Mouse (Mus musculus) MEL (cell line): ENCODE measurements around the gene Rpl36a. TPM values are rescaled to one million over a fixed set of nuclear protein-coding genes. Genes with fewer than 3 reads are reported as not detected.
A peak's percentile ranks its signal among the peaks of the same experiment; 100 is the strongest.

ENCODE experiments used
- DNase-seq: peaks from one replicate; pipeline ENCODE4 v3.0.0; 2011; ENCODE audit warnings: low read depth, low spot score
- H3K27ac ChIP-seq: 2 replicates; pipeline ENCODE4 v1.5.1; 2012; ENCODE audit warnings: low read depth, mild to moderate bottlenecking, control low read depth, low read length, moderate library complexity; ENCODE audit not compliant: control insufficient read depth
- H3K27me3 ChIP-seq, 2 experiments: fragments of 150-350 bp in 1 of 2; sonication (generic) in 1 of 2; 2 replicates each; pipeline ENCODE4 v1.6.1; 2012; ENCODE audit warnings: low read length in 2 of 2, mild to moderate bottlenecking in 2 of 2, improper control_type of control experiment in 1 of 2, moderate library complexity in 1 of 2; ENCODE audit not compliant: insufficient read depth in 2 of 2, control insufficient read depth in 1 of 2
- H3K36me3 ChIP-seq, 2 experiments: 2 replicates each; pipeline ENCODE4 v1.6.1; 2012 to 2014; ENCODE audit warnings: low read length in 2 of 2, improper control_type of control experiment in 1 of 2, inconsistent platforms in 1 of 2, mild to moderate bottlenecking in 1 of 2; ENCODE audit not compliant: insufficient read depth in 2 of 2, control insufficient read depth in 1 of 2
- H3K4me1 ChIP-seq, 2 experiments: fragments of 150-350 bp in 1 of 2; sonication (generic) in 1 of 2; 2 replicates each; pipeline ENCODE4 v1.6.1; 2012; ENCODE audit warnings: low read length in 2 of 2, improper control_type of control experiment in 1 of 2, mild to moderate bottlenecking in 1 of 2; ENCODE audit not compliant: insufficient read depth in 2 of 2, control insufficient read depth in 1 of 2
- H3K4me3 ChIP-seq, 2 experiments: fragments of 150-350 bp in 1 of 2; sonication (generic) in 1 of 2; 2 replicates each; pipeline ENCODE4 v1.5.1; 2012; ENCODE audit warnings: low read depth in 2 of 2, low read length in 2 of 2, mild to moderate bottlenecking in 2 of 2, moderate library complexity in 2 of 2, control low read depth in 1 of 2, improper control_type of control experiment in 1 of 2; ENCODE audit not compliant: control insufficient read depth in 1 of 2, insufficient read depth in 1 of 2
- H3K79me2 ChIP-seq: 2 replicates; pipeline ENCODE4 v1.6.1; 2012; ENCODE audit warnings: mild to moderate bottlenecking, low read length, moderate library complexity; ENCODE audit not compliant: control insufficient read depth, poor library complexity, insufficient read depth
- H3K9ac ChIP-seq: 2 replicates; pipeline ENCODE4 v1.6.1; 2012; ENCODE audit warnings: low read depth, mild to moderate bottlenecking, control low read depth, low read length, moderate library complexity; ENCODE audit not compliant: control insufficient read depth, poor library complexity, severe bottlenecking
- H3K9me3 ChIP-seq: fragments of 150-350 bp; sonication (generic); replicated peaks from 2 replicates; pipeline ENCODE4 v1.6.1; 2012; ENCODE audit warnings: mild to moderate bottlenecking, low read length, improper control_type of control experiment, moderate library complexity; ENCODE audit not compliant: insufficient read depth
- BHLHE40 ChIP-seq: IDR thresholded peaks from 2 replicates; pipeline ENCODE4 v1.6.1; 2012; ENCODE audit warnings: low read depth, mild to moderate bottlenecking, inconsistent platforms, low read length, improper control_type of control experiment, borderline replicate concordance
- CHD1 ChIP-seq: IDR thresholded peaks from 2 replicates; pipeline ENCODE4 v1.6.1; 2012; ENCODE audit warnings: low read depth, mild to moderate bottlenecking, inconsistent platforms, low read length, improper control_type of control experiment
- CHD2 ChIP-seq: IDR thresholded peaks from 2 replicates; pipeline ENCODE4 v1.6.1; 2011; ENCODE audit warnings: low read length, improper control_type of control experiment
- ELF1 ChIP-seq: IDR thresholded peaks from 2 replicates; pipeline ENCODE4 v1.6.1; 2014; ENCODE audit warnings: low read depth, mild to moderate bottlenecking, inconsistent platforms, low read length, improper control_type of control experiment, moderate library complexity
- EP300 ChIP-seq, 2 experiments: IDR thresholded peaks; 2 replicates each; pipeline ENCODE4 v1.6.1; 2011; ENCODE audit warnings: improper control_type of control experiment in 2 of 2, low read length in 2 of 2, low read depth in 1 of 2, mild to moderate bottlenecking in 1 of 2
- ETS1 ChIP-seq: IDR thresholded peaks from 2 replicates; pipeline ENCODE4 v1.6.1; 2012; ENCODE audit warnings: low read depth, mild to moderate bottlenecking, inconsistent platforms, low read length, improper control_type of control experiment, moderate library complexity
- GATA1 ChIP-seq: IDR thresholded peaks from 2 replicates; pipeline ENCODE4 v1.6.1; 2011; ENCODE audit warnings: low read depth, low read length, improper control_type of control experiment
- HCFC1 ChIP-seq: IDR thresholded peaks from 2 replicates; pipeline ENCODE4 v1.6.1; 2012; ENCODE audit warnings: low read depth, mild to moderate bottlenecking, inconsistent platforms, low read length, improper control_type of control experiment, moderate library complexity
- JUND ChIP-seq: IDR thresholded peaks from 2 replicates; pipeline ENCODE4 v1.6.1; 2011; ENCODE audit warnings: low read depth, mild to moderate bottlenecking, improper control_type of control experiment, low read length
- MAFK ChIP-seq: IDR thresholded peaks from 2 replicates; pipeline ENCODE4 v1.6.1; 2011; ENCODE audit warnings: low read depth, mild to moderate bottlenecking, low read length, improper control_type of control experiment, borderline replicate concordance
- MAZ ChIP-seq: IDR thresholded peaks from 2 replicates; pipeline ENCODE4 v1.6.1; 2012; ENCODE audit warnings: low read depth, mild to moderate bottlenecking, inconsistent platforms, low read length, improper control_type of control experiment
- MEF2A ChIP-seq: IDR thresholded peaks from 2 replicates; pipeline ENCODE4 v1.6.1; 2014; ENCODE audit warnings: low read depth, mild to moderate bottlenecking, inconsistent platforms, low read length, improper control_type of control experiment; ENCODE audit not compliant: poor library complexity, insufficient replicate concordance, severe bottlenecking; ENCODE audit errors: extremely low read depth
- MXI1 ChIP-seq: IDR thresholded peaks from 2 replicates; pipeline ENCODE4 v1.6.1; 2011; ENCODE audit warnings: mild to moderate bottlenecking, low read depth, low read length, improper control_type of control experiment
- MYB ChIP-seq: IDR thresholded peaks from 2 replicates; pipeline ENCODE4 v1.6.1; 2011; ENCODE audit warnings: mild to moderate bottlenecking, low read depth, low read length, improper control_type of control experiment
- MYC ChIP-seq: IDR thresholded peaks from 2 replicates; pipeline ENCODE4 v1.6.1; 2011; ENCODE audit warnings: low read depth, mild to moderate bottlenecking, low read length, improper control_type of control experiment, moderate library complexity
- NELFE ChIP-seq: IDR thresholded peaks from 2 replicates; pipeline ENCODE4 v1.6.1; 2011; ENCODE audit warnings: low read depth, low read length, improper control_type of control experiment
- NRF1 ChIP-seq: IDR thresholded peaks from 2 replicates; pipeline ENCODE4 v1.6.1; 2014; ENCODE audit warnings: low read depth, mild to moderate bottlenecking, inconsistent platforms, low read length, improper control_type of control experiment, moderate library complexity; ENCODE audit not compliant: poor library complexity, insufficient read depth, severe bottlenecking
- POLR2A ChIP-seq, 2 experiments: IDR thresholded peaks; 2 replicates each; pipeline ENCODE4 v1.6.1; 2011 to 2012; ENCODE audit warnings: low read length in 2 of 2, mild to moderate bottlenecking in 2 of 2, control low read depth in 1 of 2, improper control_type of control experiment in 1 of 2, low read depth in 1 of 2, moderate library complexity in 1 of 2; ENCODE audit not compliant: control insufficient read depth in 1 of 2, insufficient read depth in 1 of 2, poor library complexity in 1 of 2
- POLR2AphosphoS2 ChIP-seq: IDR thresholded peaks from 2 replicates; pipeline ENCODE4 v1.6.1; 2011; ENCODE audit warnings: low read length, improper control_type of control experiment
- POLR2AphosphoS5 ChIP-seq: IDR thresholded peaks from 2 replicates; pipeline ENCODE4 v1.6.1; 2012; ENCODE audit warnings: low read depth, borderline replicate concordance, mild to moderate bottlenecking, inconsistent platforms, low read length, moderate library complexity, mixed read lengths
- RAD21 ChIP-seq: IDR thresholded peaks from 2 replicates; pipeline ENCODE4 v1.6.1; 2011; ENCODE audit warnings: mild to moderate bottlenecking, low read depth, low read length, improper control_type of control experiment
- RCOR1 ChIP-seq: IDR thresholded peaks from 2 replicates; pipeline ENCODE4 v1.6.1; 2012; ENCODE audit warnings: low read depth, mild to moderate bottlenecking, inconsistent platforms, low read length, improper control_type of control experiment
- SIN3A ChIP-seq: IDR thresholded peaks from 2 replicates; pipeline ENCODE4 v1.6.1; 2012; ENCODE audit warnings: low read length, improper control_type of control experiment, inconsistent platforms
- SMC3 ChIP-seq: IDR thresholded peaks from 2 replicates; pipeline ENCODE4 v1.6.1; 2011; ENCODE audit warnings: low read depth, low read length, improper control_type of control experiment
- TAL1 ChIP-seq: IDR thresholded peaks from 2 replicates; pipeline ENCODE4 v1.6.1; 2012; ENCODE audit warnings: mild to moderate bottlenecking, inconsistent platforms, low read length, moderate library complexity, mixed read lengths
- TBP ChIP-seq: IDR thresholded peaks from 2 replicates; pipeline ENCODE4 v1.8.0; 2011; ENCODE audit warnings: low read depth, low read length, improper control_type of control experiment
- TCF12 ChIP-seq: IDR thresholded peaks from 2 replicates; pipeline ENCODE4 v1.6.1; 2014; ENCODE audit warnings: low read depth, mild to moderate bottlenecking, inconsistent platforms, low read length, improper control_type of control experiment, moderate library complexity
- USF2 ChIP-seq, 2 experiments: IDR thresholded peaks; 2 replicates each; pipeline ENCODE4 v1.6.1; 2011 to 2012; ENCODE audit warnings: improper control_type of control experiment in 2 of 2, low read length in 2 of 2, borderline replicate concordance in 1 of 2, inconsistent platforms in 1 of 2, low read depth in 1 of 2, mild to moderate bottlenecking in 1 of 2; ENCODE audit not compliant: insufficient read depth in 1 of 2
- ZMIZ1 ChIP-seq: IDR thresholded peaks from 2 replicates; pipeline ENCODE4 v1.6.1; 2012; ENCODE audit warnings: low read depth, mild to moderate bottlenecking, inconsistent platforms, low read length, improper control_type of control experiment, moderate library complexity
- ZNF384 ChIP-seq: IDR thresholded peaks from 2 replicates; pipeline ENCODE4 v1.6.1; 2012; ENCODE audit warnings: low read depth, mild to moderate bottlenecking, inconsistent platforms, low read length, improper control_type of control experiment
- polyA plus RNA-seq, 2 experiments: library from polyadenylated mRNA; stranded (reverse) in 1 of 2; unstranded in 1 of 2; fragments of >175 nt in 1 of 2; fragments of >200 nt in 1 of 2; gene quantifications; 2 replicates each; pipeline versions ENCODE4 v1.2.1 to v1.2.4; 2012; ENCODE audit warnings: low replicate concordance in 2 of 2, low read depth in 1 of 2; ENCODE audit not compliant: insufficient read length in 2 of 2, insufficient read depth in 1 of 2, missing spikeins in 1 of 2
- total RNA-seq: library from RNA; depleted of rRNA; stranded (reverse); fragments of 300-350 nt; gene quantifications from 2 replicates; pipeline ENCODE4 v1.2.3, GENCODE M21; 2012

Rpl36a gene
- total and polyA plus RNA-seq, 3 experiments, result 1,673 to 6,935 TPM; not detected in 1

GRCm38 (mm10) chrX:134554425-134554824 lies 31.0 kb upstream of the Rpl36a start:
- Histone ChIP-seq H3K36me3 (peaks cover 12 to 66% of the 10 kb centered on the region in 2 experiments), H3K4me3 (no peak overlapping the region), H3K9ac (no peak overlapping the region), H3K27ac (no peak overlapping the region), H3K79me2 (no peaks in the 10 kb centered on the region), H3K27me3 (no peaks in the 10 kb centered on the region), H3K9me3 (no peaks in the 10 kb centered on the region), H3K4me1 (peaks cover 0 to 4% of the 10 kb centered on the region in 2 experiments; a peak in 1 of 4 replicates)
- DNase-seq, result no peak
- TF ChIP-seq TCF12, result no peak
- TF ChIP-seq MYC, result no peak
- no peak for TF ChIP-seq RAD21
- TF ChIP-seq POLR2AphosphoS2, result no peak; the same call in 1 of the 2 replicates
- no peak for TF ChIP-seq USF2 (IDR thresholded peaks at IDR 0.05; ENCODE audit: borderline replicate concordance in 1 of 2, insufficient read depth in 1 of 2, low read depth in 1 of 2, low read length in 2 of 2)
- no peak for TF ChIP-seq NRF1
- no peak for TF ChIP-seq POLR2A (IDR thresholded peaks at IDR 0.05; ENCODE audit: control insufficient read depth in 1 of 2, insufficient read depth in 1 of 2, low read depth in 1 of 2, low read length in 2 of 2, poor library complexity in 1 of 2)
- TF ChIP-seq MAFK, result no peak
- no peak for TF ChIP-seq BHLHE40
- TF ChIP-seq JUND, result no peak
- TF ChIP-seq NELFE, result no peak
- TF ChIP-seq SIN3A, result no peak
- no peak for TF ChIP-seq HCFC1

GRCm38 (mm10) chrX:134564326-134564725 lies 21.1 kb upstream of the Rpl36a start:
- Histone ChIP-seq H3K36me3 (peaks cover 37 to 47% of the 10 kb centered on the region in 2 experiments), H3K9ac (no peak overlapping the region), H3K79me2 (peaks cover 3% of the 10 kb centered on the region; the same call in 1 of the 2 replicates), H3K4me1 (peaks cover 16 to 29% of the 10 kb centered on the region in 2 experiments), H3K4me3 (no peak overlapping the region), H3K27ac (peak overlapping the region; percentile 92), H3K27me3 (no peaks in the 10 kb centered on the region), H3K9me3 (no peaks in the 10 kb centered on the region)
- peak; percentile 95 for DNase-seq
- TF ChIP-seq MEF2A, result peak; percentile 94
- no peak; the same call in 1 of the 2 replicates for TF ChIP-seq ZNF384
- TF ChIP-seq POLR2AphosphoS2, result no peak
- TF ChIP-seq ELF1, result peak; percentile 88
- peak; percentile 77; the same call in 1 of the 2 replicates for TF ChIP-seq MYC
- TF ChIP-seq MXI1, result peak; percentile 95
- no peak for TF ChIP-seq MAZ
- no peak; the same call in 1 of the 2 replicates for TF ChIP-seq MYB
- TF ChIP-seq TCF12, result peak; percentile 89
- peak; percentile 71 for TF ChIP-seq HCFC1
- TF ChIP-seq GATA1, result peak; percentile 98
- TF ChIP-seq SMC3, result no peak
- peak; percentile 98 for TF ChIP-seq ETS1
- no peak for TF ChIP-seq USF2 (IDR thresholded peaks at IDR 0.05; ENCODE audit: borderline replicate concordance in 1 of 2, insufficient read depth in 1 of 2, low read depth in 1 of 2, low read length in 2 of 2)
- TF ChIP-seq CHD2, result no peak
- no peak for TF ChIP-seq JUND
- TF ChIP-seq POLR2AphosphoS5, result no peak
- peak; percentile 90 to 91 for TF ChIP-seq EP300 (IDR thresholded peaks at IDR 0.05; ENCODE audit: low read depth in 1 of 2, low read length in 2 of 2)
- no peak for TF ChIP-seq RAD21
- TF ChIP-seq ZMIZ1, result no peak
- TF ChIP-seq MAFK, result peak; percentile 62; the same call in 1 of the 2 replicates
- peak; percentile 99 for TF ChIP-seq SIN3A
- TF ChIP-seq CHD1, result no peak
- TF ChIP-seq TAL1, result peak; percentile 39
- 0 out of 2 replicates have a peak, but pooled peaks have one; percentile 72 for TF ChIP-seq RCOR1
- peak; percentile 80 for TF ChIP-seq TBP
